Mouse (Mus musculus) hindbrain, embryonic 10.5 days (tissue): Measurements from ENCODE around the gene Cd200r3. TPM values are rescaled to one million over a fixed set of nuclear protein-coding genes. Genes with fewer than 3 reads are reported as not detected.

Source experiments
- DNase-seq: peaks from one replicate; pipeline ENCODE4 v3.0.0-alpha.2; 2017; ENCODE audit warnings: low spot score
- H3K27ac ChIP-seq: fragments of 300-500 bp; sonication (generic); 2 replicates; pipeline ENCODE4 v1.5.1; 2016; ENCODE audit warnings: mild to moderate bottlenecking, moderate library complexity
- H3K27me3 ChIP-seq: fragments of 300-500 bp; sonication (generic); 2 replicates; pipeline ENCODE4 v1.6.1; 2016; ENCODE audit warnings: mild to moderate bottlenecking; ENCODE audit not compliant: poor library complexity, insufficient read depth, severe bottlenecking
- H3K36me3 ChIP-seq: fragments of 300-500 bp; sonication (generic); 2 replicates; pipeline ENCODE4 v1.6.1; 2016; ENCODE audit warnings: mild to moderate bottlenecking, moderate library complexity
- H3K4me1 ChIP-seq: fragments of 300-500 bp; sonication (generic); replicated peaks from 2 replicates; pipeline ENCODE4 v1.6.1; 2016; ENCODE audit warnings: mild to moderate bottlenecking
- H3K4me3 ChIP-seq: fragments of 300-500 bp; sonication (generic); 2 replicates; pipeline ENCODE4 v1.5.1; 2016; ENCODE audit warnings: mild to moderate bottlenecking, moderate library complexity
- H3K9me3 ChIP-seq: fragments of 300-500 bp; sonication (generic); 2 replicates; pipeline ENCODE4 v1.6.1; 2016; ENCODE audit warnings: mild to moderate bottlenecking, moderate library complexity
- WGBS: fragments of 180-500 bp; shearing (Covaris S2); methylation state at CpG from one replicate; pipeline ENCODE4 v1.1.7; 2016; 5-methylcytosine and 5-hydroxymethylcytosine counted together
- polyA plus RNA-seq: library from polyadenylated mRNA; unstranded; fragments of >200 nt; fragmentation: Nextera tagmentation; extraction: Ambion mirVana; gene quantifications from 2 replicates; pipeline ENCODE4 v1.2.1, GENCODE M21; 2016

The Cd200r3 gene
- polyA plus RNA-seq, 1 experiment from 2014 or later, result not detected

DNA sequence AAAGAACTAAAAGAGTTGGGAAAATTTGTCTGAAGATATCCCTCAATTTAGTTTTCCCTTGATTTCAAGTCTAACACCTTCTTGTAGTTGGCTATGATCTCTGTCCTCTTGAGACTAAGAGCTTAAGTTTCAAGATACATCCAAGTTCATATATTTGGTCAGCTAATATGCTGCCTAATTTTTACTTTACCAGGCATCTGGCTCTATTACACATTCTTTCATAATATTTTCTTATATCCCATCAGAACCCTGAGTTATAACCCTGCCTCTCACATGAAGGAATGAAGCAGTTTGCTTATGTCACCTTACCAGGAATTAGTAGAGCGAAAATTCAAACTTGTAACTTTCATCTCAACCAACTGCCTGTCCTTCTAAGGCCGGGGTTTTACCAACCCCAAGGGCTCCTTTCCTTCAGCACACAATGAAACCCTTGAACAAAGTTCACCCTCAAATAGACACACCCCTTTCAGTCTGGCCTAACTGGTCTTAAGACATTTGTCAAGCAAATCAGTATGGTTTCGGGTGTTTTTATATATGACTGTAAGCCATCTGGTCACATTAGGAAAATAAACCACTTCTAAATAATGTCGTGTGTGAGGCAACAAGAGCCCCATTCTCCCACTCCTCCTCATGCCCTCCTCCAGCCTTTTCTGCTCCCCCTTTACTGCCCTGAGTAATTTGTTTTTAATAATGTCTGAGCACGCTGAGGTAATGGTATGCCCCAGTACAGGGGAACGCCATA is 33.6 kb downstream of the Cd200r3 start:
- no peaks in the 10 kb centered on the region for H3K4me1 ChIP-seq
- 66% methylated on average over 6 of the region's 6 CpGs for WGBS
- H3K4me3 ChIP-seq, result no peak overlapping the region
- H3K27ac ChIP-seq, result no peak overlapping the region
- H3K27me3 ChIP-seq, result no peaks in the 10 kb centered on the region
- no peak for DNase-seq
- H3K36me3 ChIP-seq, result no peaks in the 10 kb centered on the region
- no peaks in the 10 kb centered on the region for H3K9me3 ChIP-seq

- no peaks in the 10 kb centered on the region for H3K27me3 ChIP-seq
Measured at GRCm38 (mm10) chr16:44978193-44978592, 34.7 kb downstream of the Cd200r3 start.

DNA sequence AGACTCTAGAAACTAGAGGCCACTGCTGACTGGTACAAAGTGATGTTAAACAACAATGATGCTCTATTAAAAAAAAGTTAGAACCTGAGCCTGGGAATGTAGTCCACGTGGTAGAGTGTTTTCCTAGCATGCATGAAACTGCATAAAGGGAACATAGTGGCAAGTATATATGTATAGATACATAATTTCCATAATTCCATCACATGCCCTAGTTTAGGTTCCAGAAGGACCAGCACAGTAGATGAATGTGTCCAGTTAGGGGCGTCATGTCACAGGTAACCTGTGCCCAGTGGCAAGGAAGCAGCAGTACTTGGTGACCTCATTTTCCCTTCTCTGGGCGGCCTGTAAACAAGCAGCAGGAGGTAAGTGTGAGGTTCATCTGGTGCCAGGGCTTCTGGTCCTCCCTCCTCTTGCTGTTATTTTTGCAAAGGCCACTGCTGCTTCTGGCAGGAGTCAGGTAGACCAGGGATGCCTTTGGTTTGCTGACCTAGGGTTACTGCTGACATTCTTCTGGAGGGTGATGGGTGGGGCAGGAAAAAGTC is 35.9 kb downstream of the Cd200r3 start:
- H3K9me3 ChIP-seq, result no peaks in the 10 kb centered on the region
- DNase-seq, result no peak
- H3K4me1 ChIP-seq, result no peaks in the 10 kb centered on the region
- H3K4me3 ChIP-seq, result no peak overlapping the region
- no peaks in the 10 kb centered on the region for H3K27me3 ChIP-seq
- no peaks in the 10 kb centered on the region for H3K36me3 ChIP-seq
- no peak overlapping the region for H3K27ac ChIP-seq
- WGBS, result 73% methylated on average over 3 of the region's 3 CpGs

More at GRCm38 (mm10) chr16:44978193-44978592, 34.7 kb downstream of the Cd200r3 start:
- DNase-seq, result no peak
- no peaks in the 10 kb centered on the region for H3K36me3 ChIP-seq
- no peak overlapping the region for H3K4me3 ChIP-seq
- 86% methylated on average over 2 of the region's 2 CpGs for WGBS
- H3K4me1 ChIP-seq, result no peaks in the 10 kb centered on the region
- H3K27ac ChIP-seq, result no peak overlapping the region
- H3K9me3 ChIP-seq, result no peaks in the 10 kb centered on the region

DNA sequence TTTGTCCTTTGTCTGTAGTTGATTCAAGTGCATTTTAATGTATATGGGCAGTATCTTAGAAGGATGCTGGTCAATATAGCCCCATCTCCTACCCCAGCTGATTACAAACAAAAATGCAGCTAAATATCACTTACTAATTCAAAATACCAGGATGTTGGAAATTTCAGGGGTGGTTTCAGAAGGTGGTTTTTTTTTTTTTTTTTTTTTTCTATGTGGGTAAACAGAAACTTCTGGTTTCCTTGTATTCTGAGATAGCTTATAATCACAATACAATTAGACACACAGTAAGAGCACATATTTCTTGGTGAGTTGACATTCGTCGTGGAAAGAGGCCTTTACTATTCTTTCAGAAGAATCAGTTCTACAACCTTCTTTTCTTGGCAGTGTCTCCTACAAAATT is 39.5 kb downstream of the Cd200r3 start:
- no peaks in the 10 kb centered on the region for H3K4me1 ChIP-seq
- 85% methylated on average over 2 of the region's 2 CpGs for WGBS
- H3K36me3 ChIP-seq, result no peaks in the 10 kb centered on the region
- DNase-seq, result no peak
- no peak overlapping the region for H3K4me3 ChIP-seq
- no peak overlapping the region for H3K27ac ChIP-seq
- H3K27me3 ChIP-seq, result no peaks in the 10 kb centered on the region
- H3K9me3 ChIP-seq, result no peaks in the 10 kb centered on the region

GRCm38 (mm10) chr16:44983379-44984060 is 40.0 kb downstream of the Cd200r3 start:
- H3K27ac ChIP-seq, result no peak overlapping the region
- H3K36me3 ChIP-seq, result no peaks in the 10 kb centered on the region
- DNase-seq, result no peak
- H3K4me3 ChIP-seq, result no peak overlapping the region
- H3K27me3 ChIP-seq, result no peaks in the 10 kb centered on the region
- 90% methylated on average over 3 of the region's 3 CpGs for WGBS
- H3K9me3 ChIP-seq, result no peaks in the 10 kb centered on the region
- no peaks in the 10 kb centered on the region for H3K4me1 ChIP-seq

GRCm38 (mm10) chr16:44984111-44984510 is 40.6 kb downstream of the Cd200r3 start:
- no peak overlapping the region for H3K27ac ChIP-seq
- no peaks in the 10 kb centered on the region for H3K4me1 ChIP-seq
- DNase-seq, result no peak
- no peaks in the 10 kb centered on the region for H3K27me3 ChIP-seq
- no peak overlapping the region for H3K4me3 ChIP-seq
- no peaks in the 10 kb centered on the region for H3K9me3 ChIP-seq
- no peaks in the 10 kb centered on the region for H3K36me3 ChIP-seq

DNA sequence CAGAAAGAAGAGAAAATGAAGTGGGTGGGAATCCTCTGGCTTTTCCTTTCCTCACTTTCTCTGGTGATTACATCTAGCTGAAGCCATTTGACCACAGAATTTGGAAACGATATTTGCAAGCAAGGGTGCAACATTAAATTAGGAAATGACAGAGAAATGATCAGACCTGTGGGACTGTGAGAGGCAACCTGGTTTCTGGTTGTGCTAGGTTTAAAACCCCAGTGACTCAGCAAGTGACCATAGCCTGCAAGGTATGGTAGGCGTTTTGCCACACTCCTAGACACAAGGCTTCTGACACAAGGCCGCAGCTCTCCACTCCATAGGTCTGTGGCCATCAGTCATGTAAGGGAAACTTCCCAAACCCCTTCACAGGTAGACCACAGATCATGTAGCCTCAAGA is 41.4 kb downstream of the Cd200r3 start:
- no peaks in the 10 kb centered on the region for H3K36me3 ChIP-seq
- H3K4me1 ChIP-seq, result no peaks in the 10 kb centered on the region
- no peaks in the 10 kb centered on the region for H3K9me3 ChIP-seq
- no peak overlapping the region for H3K27ac ChIP-seq
- DNase-seq, result no peak
- 82% methylated on average over 3 of the region's 3 CpGs for WGBS
- H3K4me3 ChIP-seq, result no peak overlapping the region
- H3K27me3 ChIP-seq, result no peaks in the 10 kb centered on the region

DNA sequence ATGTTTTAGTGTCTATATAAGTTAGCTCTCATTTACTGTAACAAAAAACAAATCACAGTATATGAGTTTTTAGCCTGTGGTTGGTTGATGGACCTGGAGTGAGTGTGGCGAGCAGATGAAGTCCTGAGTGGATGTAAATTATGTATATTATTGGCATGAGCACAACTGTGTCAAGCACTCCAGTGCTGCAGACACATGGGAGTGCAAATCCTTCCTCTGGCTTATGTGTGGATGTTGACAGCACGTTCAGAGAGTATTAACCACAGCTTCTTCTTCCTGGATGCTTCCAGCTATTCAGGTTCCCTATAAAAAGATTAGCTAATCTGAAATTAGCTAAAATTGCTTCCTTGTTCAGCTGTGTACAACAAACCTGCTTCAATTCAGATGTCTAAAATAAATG is 42.6 kb downstream of the Cd200r3 start:
- H3K36me3 ChIP-seq, result no peaks in the 10 kb centered on the region
- WGBS, result 83% methylated on average over 2 of the region's 2 CpGs
- H3K27me3 ChIP-seq, result no peaks in the 10 kb centered on the region
- no peaks in the 10 kb centered on the region for H3K9me3 ChIP-seq
- no peak for DNase-seq
- H3K27ac ChIP-seq, result no peak overlapping the region
- no peaks in the 10 kb centered on the region for H3K4me1 ChIP-seq
- H3K4me3 ChIP-seq, result no peak overlapping the region

- DNase-seq, result no peak
- H3K27ac ChIP-seq, result no peak overlapping the region
- no peaks in the 10 kb centered on the region for H3K9me3 ChIP-seq
- no peak overlapping the region for H3K4me3 ChIP-seq
- H3K36me3 ChIP-seq, result no peaks in the 10 kb centered on the region
- H3K4me1 ChIP-seq, result no peaks in the 10 kb centered on the region
- H3K27me3 ChIP-seq, result no peaks in the 10 kb centered on the region
- WGBS, result 92% methylated on average over 4 of the region's 4 CpGs
Measured at GRCm38 (mm10) chr16:44988667-44989357, 45.3 kb downstream of the Cd200r3 start.

DNA sequence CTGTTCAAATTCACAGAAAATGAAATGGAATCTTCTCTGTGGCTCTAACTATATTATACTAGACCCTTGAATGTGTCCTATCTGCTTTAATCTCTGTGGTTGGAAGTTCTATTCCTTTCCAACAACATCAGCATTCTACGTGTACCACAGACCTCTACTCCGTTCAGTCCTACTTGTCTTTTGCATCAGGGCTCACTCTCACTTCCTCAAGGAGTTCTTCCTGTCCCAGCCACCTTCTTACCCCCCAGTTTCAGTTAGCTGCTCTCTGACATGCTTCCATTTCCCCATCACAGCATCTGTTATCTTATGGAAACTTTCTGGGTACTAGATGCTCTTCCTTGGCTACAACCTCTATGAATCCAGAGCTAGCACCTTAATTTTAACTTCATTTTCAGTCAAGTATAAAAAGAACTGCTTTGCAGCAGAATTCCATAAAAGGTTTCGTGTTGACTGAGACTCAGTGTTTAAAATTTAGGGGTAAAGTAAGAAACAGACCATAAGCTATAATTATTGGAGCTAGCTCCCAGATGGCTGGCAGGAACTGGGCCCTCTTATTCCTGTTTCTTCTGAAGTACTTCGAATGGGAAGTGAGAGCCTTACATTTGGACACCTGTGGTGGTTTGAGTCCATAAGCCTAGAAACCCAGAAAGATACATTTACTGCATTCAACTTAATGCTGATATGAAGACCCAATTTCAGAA is 50.0 kb downstream of the Cd200r3 start:
- Histone ChIP-seq H3K4me3 (no peak overlapping the region), H3K36me3 (no peaks in the 10 kb centered on the region), H3K27ac (no peak overlapping the region), H3K4me1 (no peaks in the 10 kb centered on the region), H3K27me3 (no peaks in the 10 kb centered on the region), H3K9me3 (no peaks in the 10 kb centered on the region)
- 89% methylated on average over 4 of the region's 4 CpGs for WGBS
- DNase-seq, result no peak

- H3K27ac ChIP-seq, result no peak overlapping the region
- DNase-seq, result no peak
- no peaks in the 10 kb centered on the region for H3K36me3 ChIP-seq
- 77% methylated on average over 6 of the region's 6 CpGs for WGBS
- H3K27me3 ChIP-seq, result no peaks in the 10 kb centered on the region
- no peaks in the 10 kb centered on the region for H3K9me3 ChIP-seq
- H3K4me1 ChIP-seq, result no peaks in the 10 kb centered on the region
- H3K4me3 ChIP-seq, result no peak overlapping the region
Measured at GRCm38 (mm10) chr16:44994206-44994953, 50.9 kb downstream of the Cd200r3 start.

DNA sequence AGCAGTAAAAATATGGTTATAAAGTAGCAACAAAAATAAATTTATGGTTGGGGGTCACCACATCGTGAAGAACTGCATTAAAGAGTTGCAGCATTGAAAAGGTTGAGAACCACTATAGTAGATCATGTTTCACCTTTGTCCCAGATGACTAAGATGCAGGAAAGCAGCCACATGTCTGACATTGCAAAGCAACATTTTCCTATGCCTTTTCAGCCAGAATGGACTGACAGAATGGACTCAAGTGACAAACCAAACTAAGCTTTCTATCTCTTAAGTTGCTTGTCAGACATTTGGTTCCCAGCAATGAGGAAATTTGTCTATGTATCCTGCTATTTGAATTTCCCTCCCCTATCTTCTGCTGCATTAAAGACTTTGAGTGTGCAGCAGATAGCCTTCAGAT is 51.6 kb downstream of the Cd200r3 start:
- Histone ChIP-seq H3K4me3 (no peak overlapping the region), H3K36me3 (no peaks in the 10 kb centered on the region), H3K27ac (no peak overlapping the region), H3K27me3 (no peaks in the 10 kb centered on the region), H3K4me1 (no peaks in the 10 kb centered on the region), H3K9me3 (no peaks in the 10 kb centered on the region)
- DNase-seq, result no peak
- 73% methylated on average over 1 of the region's 1 CpGs for WGBS
